Mouse (Mus musculus) limb, embryonic 14.5 days (tissue): ENCODE measurements around the gene Adam22. TPM values are rescaled to one million over a fixed set of nuclear protein-coding genes. Genes with fewer than 3 reads are reported as not detected.

Source experiments
- ATAC-seq: fragments of 200-750 bp; cut with Nextera tagmentation; 2 replicates; pipeline ENCODE4 v1.8.0; 2017; ENCODE audit warnings: low read depth, moderate number of reproducible peaks, moderate TSS enrichment; ENCODE audit not compliant: low FRiP score
- DNase-seq: peaks from one replicate; pipeline ENCODE4 v3.0.0-alpha.2; 2015; ENCODE audit warnings: low spot score
- H3K27ac ChIP-seq: fragments of 300-500 bp; sonication (generic); replicated peaks from 2 replicates; pipeline ENCODE4 v1.5.1; 2014; ENCODE audit warnings: low read depth, mild to moderate bottlenecking, low read length, moderate library complexity, mixed read lengths
- H3K27me3 ChIP-seq: fragments of 300-500 bp; sonication (generic); 2 replicates; pipeline ENCODE4 v1.6.1; 2014; ENCODE audit warnings: low read length, mixed read lengths; ENCODE audit not compliant: control insufficient read depth, insufficient read depth
- H3K36me3 ChIP-seq: fragments of 300-500 bp; sonication (generic); 2 replicates; pipeline ENCODE4 v1.6.1; 2014; ENCODE audit warnings: mild to moderate bottlenecking, low read length, moderate library complexity, mixed read lengths; ENCODE audit not compliant: control insufficient read depth, insufficient read depth
- H3K4me1 ChIP-seq: fragments of 300-500 bp; sonication (generic); 2 replicates; pipeline ENCODE4 v1.6.1; 2014; ENCODE audit warnings: antibody characterized with exemption, low read length, mixed read lengths; ENCODE audit not compliant: control insufficient read depth, insufficient read depth
- H3K4me2 ChIP-seq: fragments of 300-500 bp; sonication (generic); replicated peaks from 2 replicates; pipeline ENCODE4 v1.6.1; 2014; ENCODE audit warnings: low read depth, mild to moderate bottlenecking, low read length, moderate library complexity; ENCODE audit not compliant: severe bottlenecking
- H3K4me3 ChIP-seq: fragments of 300-500 bp; sonication (generic); replicated peaks from 2 replicates; pipeline ENCODE4 v1.5.1; 2014; ENCODE audit warnings: low read length
- H3K9ac ChIP-seq: fragments of 300-500 bp; sonication (generic); 2 replicates; pipeline ENCODE4 v1.6.1; 2014; ENCODE audit warnings: mild to moderate bottlenecking, low read depth, low read length, moderate library complexity; ENCODE audit not compliant: severe bottlenecking
- H3K9me3 ChIP-seq: fragments of 300-500 bp; sonication (generic); 2 replicates; pipeline ENCODE4 v1.6.1; 2016; ENCODE audit warnings: low read length; ENCODE audit not compliant: control insufficient read depth
- POLR2A ChIP-seq: fragments of 200-500 bp; IDR thresholded peaks from 2 replicates; pipeline ENCODE4 v1.8.0; 2012; ENCODE audit warnings: inconsistent platforms, mild to moderate bottlenecking, moderate library complexity, borderline replicate concordance; ENCODE audit not compliant: insufficient read depth, insufficient read length; ENCODE audit errors: extremely low read depth
- WGBS: fragments of 180-500 bp; shearing (Covaris S2); extraction: QIAGEN DNeasy Blood & Tissue Kit; methylation state at CpG from one replicate; pipeline ENCODE4 v1.1.7; 2014; 5-methylcytosine and 5-hydroxymethylcytosine counted together
- polyA plus RNA-seq, 2 experiments: library from polyadenylated mRNA; depleted of rRNA in 1 of 2; stranded (reverse) in 1 of 2; unstranded in 1 of 2; fragments of >200 nt; fragmentation: Nextera tagmentation in 1 of 2; extraction: Ambion mirVana in 1 of 2; gene quantifications; 2 replicates each; pipeline versions ENCODE4 v1.2.1 to v1.2.3; 2012 to 2014

The Adam22 gene
- polyA plus RNA-seq (2012; rRNA removed) (8.6 and 9.2 TPM in 2 replicates), polyA plus RNA-seq (2014; fragmentation: Nextera tagmentation; extraction: Ambion mirVana) (14.3 and 18.8 TPM in 2 replicates)

GRCm38 (mm10) chr5:8367614-8368327, at the start of gene Adam22:
TSS of gene Adam22 (minus strand) at chr5:8368160.
- WGBS = under 1% methylated on average over 54 of the region's 55 CpGs
- Histone ChIP-seq H3K9me3 (no peaks in the 10 kb centered on the region), H3K4me2 (peak within 1 kb of the TSS; percentile 77), H3K4me1 (peaks cover 6% of the 10 kb centered on the region; the same call in 1 of the 2 replicates), H3K4me3 (peak within 1 kb of the TSS; percentile 73), H3K27ac (no peak within 1 kb of the TSS), H3K36me3 (no peaks in the 10 kb centered on the region), H3K27me3 (no peaks in the 10 kb centered on the region), H3K9ac (peak within 1 kb of the TSS; percentile 72)
- DNase-seq (peak; percentile 65), ATAC-seq (peak; percentile 87)
- no peak for TF ChIP-seq POLR2A

- peaks cover 4% of the 10 kb centered on the region; the same call in 1 of the 2 replicates for H3K4me1 ChIP-seq
- no peak for DNase-seq
- WGBS = 56% methylated on average over 1 of the region's 1 CpGs
- H3K4me3 ChIP-seq = no peak overlapping the region
- H3K27me3 ChIP-seq = no peaks in the 10 kb centered on the region
- no peak overlapping the region for H3K9ac ChIP-seq
- peaks cover 28% of the 10 kb centered on the region for H3K36me3 ChIP-seq
- H3K4me2 ChIP-seq = no peak overlapping the region
- H3K27ac ChIP-seq = no peak overlapping the region
- ATAC-seq = no peak
- no peaks in the 10 kb centered on the region for H3K9me3 ChIP-seq
- no peak for TF ChIP-seq POLR2A
These were observed 49.5 kb upstream of the Adam22 start for GRCm38 (mm10) chr5:8417443-8417842.

DNA sequence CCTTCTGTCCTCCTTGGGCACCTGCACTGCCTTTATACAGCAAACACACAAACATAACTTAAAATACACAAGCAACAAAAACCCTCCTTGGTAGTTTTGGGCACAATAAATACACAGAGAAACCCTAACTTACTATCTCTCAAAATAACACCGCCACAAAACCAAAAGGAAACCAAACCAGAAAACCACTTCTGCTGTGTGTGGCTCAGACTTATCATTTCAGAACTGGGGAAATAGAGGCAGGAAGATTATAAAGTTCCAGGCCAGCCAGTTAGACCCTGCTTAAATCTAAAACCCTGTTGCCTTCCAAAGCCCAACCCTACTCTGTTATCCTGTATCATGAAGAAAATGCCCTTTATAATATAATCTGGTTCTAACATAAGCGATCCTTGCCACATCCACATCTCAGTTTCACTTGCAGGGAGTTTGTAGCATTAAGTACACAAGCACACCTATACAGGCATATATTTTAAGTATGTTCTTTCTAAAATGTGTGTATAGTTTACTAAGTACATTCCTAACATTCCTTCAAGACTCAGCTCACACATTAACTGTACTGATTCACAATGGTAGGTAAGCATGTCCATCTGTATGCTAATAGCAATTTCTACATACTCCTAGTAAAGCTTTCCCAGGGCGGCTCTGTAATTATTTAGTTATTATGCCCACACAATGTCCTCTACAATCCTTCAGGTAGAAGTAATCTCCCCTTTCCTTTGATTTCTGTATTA, 48.9 kb upstream of the Adam22 start:
- no peak for TF ChIP-seq POLR2A
- no peak for ATAC-seq
- peaks cover 4% of the 10 kb centered on the region; the same call in 1 of the 2 replicates for H3K4me1 ChIP-seq
- H3K27ac ChIP-seq = no peak overlapping the region
- no peak overlapping the region for H3K4me2 ChIP-seq
- WGBS = 85% methylated on average over 3 of the region's 3 CpGs
- no peaks in the 10 kb centered on the region for H3K9me3 ChIP-seq
- DNase-seq = no peak
- H3K4me3 ChIP-seq = no peak overlapping the region
- H3K36me3 ChIP-seq = peaks cover 30% of the 10 kb centered on the region
- H3K27me3 ChIP-seq = no peaks in the 10 kb centered on the region
- H3K9ac ChIP-seq = no peak overlapping the region

DNA sequence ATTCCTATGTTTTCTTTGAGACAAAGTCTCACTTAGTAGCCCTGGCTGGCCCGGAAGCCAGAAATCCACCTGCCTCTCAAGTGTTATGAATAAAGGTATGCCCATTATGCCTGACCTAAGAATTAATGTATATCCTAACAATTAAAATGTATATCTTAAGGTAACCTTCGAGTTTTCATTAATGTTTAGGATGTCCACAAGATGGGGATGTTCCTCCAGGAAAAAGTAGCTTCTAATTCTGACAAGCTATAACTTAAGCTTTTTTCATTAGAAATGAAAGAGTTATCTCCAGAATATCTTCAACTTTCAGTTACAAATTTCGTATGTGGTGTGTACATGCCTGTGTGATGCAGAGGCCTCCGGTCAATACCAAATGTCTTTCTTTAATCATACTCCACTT, 40.8 kb upstream of the Adam22 start:
- H3K36me3 ChIP-seq = peaks cover 52% of the 10 kb centered on the region
- no peak for ATAC-seq

DNA sequence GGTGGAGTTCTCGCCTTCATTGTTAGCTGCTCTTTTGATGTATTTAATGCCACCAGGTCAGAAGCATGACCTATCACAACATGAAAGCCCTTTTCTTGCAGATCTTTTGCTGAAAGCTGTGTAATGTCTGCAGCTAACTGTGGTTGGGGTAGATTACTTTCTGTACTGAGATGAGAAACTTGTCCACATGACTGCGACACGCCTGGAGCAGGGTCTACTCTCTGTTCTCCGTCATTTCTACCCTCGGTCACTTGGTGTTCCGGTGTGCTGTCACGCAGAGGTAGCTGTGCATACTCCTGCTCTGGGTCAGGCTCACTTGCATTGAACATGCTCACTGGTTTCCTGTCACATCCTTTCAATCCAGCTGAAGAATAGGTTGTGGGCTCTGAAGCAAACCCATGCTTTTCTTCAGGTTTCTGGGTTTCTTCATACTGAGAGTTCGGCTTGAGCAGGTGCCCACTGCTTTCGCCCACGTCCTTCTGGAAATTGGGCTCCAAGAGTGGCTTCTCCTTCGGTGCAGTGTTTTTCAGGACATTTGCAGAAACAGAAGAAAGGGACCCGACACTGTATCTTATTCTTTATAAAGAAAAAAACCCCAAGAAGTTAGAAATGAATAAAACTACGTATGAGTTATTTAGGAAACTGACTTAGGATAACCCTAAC, 29.8 kb upstream of the Adam22 start:
- WGBS = 94% methylated on average over 13 of the region's 13 CpGs
- ATAC-seq = no peak
- Histone ChIP-seq H3K9me3 (no peaks in the 10 kb centered on the region), H3K4me1 (no peaks in the 10 kb centered on the region), H3K9ac (no peak overlapping the region), H3K4me3 (no peak overlapping the region), H3K27me3 (no peaks in the 10 kb centered on the region), H3K27ac (no peak overlapping the region), H3K4me2 (no peak overlapping the region), H3K36me3 (peaks cover 46% of the 10 kb centered on the region)
- no peak for TF ChIP-seq POLR2A
- no peak for DNase-seq

More for the DNA sequence above, 40.8 kb upstream of the Adam22 start:
- no peaks in the 10 kb centered on the region for H3K4me1 ChIP-seq
- no peak for TF ChIP-seq POLR2A
- H3K9me3 ChIP-seq = no peaks in the 10 kb centered on the region
- H3K27ac ChIP-seq = no peak overlapping the region
- no peak overlapping the region for H3K9ac ChIP-seq
- DNase-seq = no peak
- H3K4me2 ChIP-seq = no peak overlapping the region
- H3K4me3 ChIP-seq = no peak overlapping the region
- WGBS = 93% methylated on average over 4 of the region's 4 CpGs
- no peaks in the 10 kb centered on the region for H3K27me3 ChIP-seq
